Mouse (Mus musculus): ENCODE data around the gene Nek9.
A peak's percentile ranks its signal among the peaks of the same experiment; 100 is the strongest.

- TF ChIP-seq EP300 (IDR thresholded peaks at IDR 0.05; ENCODE audit: low read depth) (peak; percentile 71), CTCF (IDR thresholded peaks at IDR 0.05; ENCODE audit: low read depth) (no peak)
Measured at GRCm38 (mm10) chr12:85280845-85281651, 58.1 kb downstream of the Nek9 start.
